ENCODE assay signal across 8 mouse cellular contexts in the genomic region with DNA sequence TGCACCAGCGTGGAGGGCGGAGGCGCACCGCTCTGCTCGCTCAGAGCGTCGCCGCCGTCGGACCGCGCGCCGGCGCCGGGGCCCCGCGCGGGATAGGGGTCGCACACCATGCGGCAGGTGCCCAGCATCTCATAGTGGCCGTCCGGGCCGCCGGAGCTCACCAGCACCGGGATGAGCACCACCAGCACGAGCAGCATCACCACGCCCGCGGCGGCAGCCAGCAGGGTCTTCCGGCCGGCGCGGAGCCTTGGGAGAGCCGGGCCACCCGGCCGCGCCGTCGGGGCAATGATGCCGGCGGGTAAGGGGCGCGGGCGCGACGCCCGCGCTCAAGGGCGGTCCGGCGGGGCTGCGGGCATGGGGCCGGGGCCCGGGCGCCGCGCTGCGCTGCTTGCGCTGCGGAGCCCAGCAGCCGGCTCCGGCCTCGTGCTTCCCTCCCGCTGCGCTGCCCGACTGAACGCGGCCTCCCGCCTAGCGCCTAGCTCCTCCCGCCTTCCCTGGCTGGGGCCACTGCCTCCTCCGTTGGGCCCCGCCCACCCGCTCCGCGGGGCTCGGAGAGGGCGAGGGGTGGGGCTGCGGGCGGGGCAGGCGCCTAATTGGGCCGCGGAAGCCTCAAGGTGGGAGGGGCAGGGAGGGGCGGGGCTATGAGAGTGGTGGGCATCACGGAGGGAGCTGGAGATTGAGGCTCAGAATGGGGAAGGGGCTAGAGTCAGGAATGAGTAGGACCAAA. TPM values are rescaled to one million over a fixed set of nuclear protein-coding genes. Genes with fewer than 3 reads are reported as not detected.
DNase-seq lines count a peak whose midpoint lies in the region; ATAC-seq and TF ChIP-seq lines count a peak whose summit lies in the region.

A gene (minus strand): TSS at position 424 of the 727 bp plus-strand sequence.

- H3K27me3 ChIP-seq in forebrain, embryonic 15.5 days, result peaks cover 66% of the 10 kb centered on the region
- H3K27me3 ChIP-seq in neural tube, embryonic 14.5 days (ENCODE audit: control insufficient read depth, insufficient read depth, low read length), result peaks cover 56% of the 10 kb centered on the region

- 1% methylated on average over 74 of the region's 87 CpGs for WGBS in forebrain, embryonic 15.5 days
- 1% methylated on average over 85 of the region's 87 CpGs for WGBS in lung, adult 2 months
- whole genome bisulfite sequencing in neural tube, embryonic 14.5 days, result 1% methylated on average over 61 of the region's 87 CpGs

- H3K4me3 ChIP-seq in forebrain, embryonic 15.5 days, result peak within 1 kb of the TSS; percentile 43
- H3K4me3 ChIP-seq in layer of hippocampus, adult 2 months, result peak within 1 kb of the TSS; percentile 37
- H3K4me3 ChIP-seq in lung, adult 2 months (replicated peaks; ENCODE audit: extremely low read depth, low read depth, low read length), result no peak within 1 kb of the TSS
- H3K4me3 ChIP-seq in neural tube, embryonic 14.5 days (ENCODE audit: low read depth, low read length), result peak within 1 kb of the TSS; percentile 31

- H3K4me1 ChIP-seq in forebrain, embryonic 15.5 days, result peaks cover 43% of the 10 kb centered on the region
- H3K4me1 ChIP-seq in lung, adult 2 months (ENCODE audit: control insufficient read depth, insufficient read depth, low read length), result peaks cover 5% of the 10 kb centered on the region
- peaks cover 10% of the 10 kb centered on the region; the same call in 1 of the 2 replicates for H3K4me1 ChIP-seq in neural tube, embryonic 14.5 days (ENCODE audit: control insufficient read depth, insufficient read depth, low read length)

- peak; percentile 91 for DNase-seq in ES-CJ7 (ENCODE audit: low read depth, low spot score)
- DNase-seq in cerebellum, adult 18-20 months, result peak; percentile 31 to 40
- DNase-seq in heart, postnatal 4 days, result peak; percentile 89
- peak; percentile 52 to 72 for DNase-seq in layer of hippocampus, adult 2 months (ENCODE audit: low spot score in 2 of 2)
- DNase-seq in lung, adult 2 months, result peak; percentile 74
- DNase-seq in testis, postnatal 10 days (ENCODE audit: low spot score), result peak; percentile 88

- no peak for TF ChIP-seq CTCF in layer of hippocampus, adult 2 months (conservative IDR thresholded peaks at IDR 0.05)
- TF ChIP-seq CTCF in lung, adult 2 months (IDR thresholded peaks at IDR 0.05; ENCODE audit: insufficient read depth, low read length), result no peak

- peak within 1 kb of the TSS; percentile 70 for H3K4me2 ChIP-seq in forebrain, embryonic 15.5 days (replicated peaks)
- H3K4me2 ChIP-seq in neural tube, embryonic 14.5 days (ENCODE audit: low read depth, low read length), result peak within 1 kb of the TSS; percentile 50

- ATAC-seq in forebrain, embryonic 15.5 days (replicated peaks), result peak; percentile 76
- peak; percentile 64; the same call in 1 of the 2 replicates for ATAC-seq in neural tube, embryonic 14.5 days (ENCODE audit: low read depth)

- no peaks in the 10 kb centered on the region for H3K9me3 ChIP-seq in forebrain, embryonic 15.5 days
- H3K9me3 ChIP-seq in neural tube, embryonic 14.5 days (ENCODE audit: control insufficient read depth, low read length), result no peaks in the 10 kb centered on the region

- H3K27ac ChIP-seq in forebrain, embryonic 15.5 days (replicated peaks), result no peak within 1 kb of the TSS
- no peak within 1 kb of the TSS for H3K27ac ChIP-seq in layer of hippocampus, adult 2 months
- H3K27ac ChIP-seq in neural tube, embryonic 14.5 days (ENCODE audit: low read depth, low read length), result no peak within 1 kb of the TSS

- TF ChIP-seq POLR2A in lung, adult 2 months (IDR thresholded peaks at IDR 0.05; ENCODE audit: borderline replicate concordance, extremely low read depth, low read depth, low read length), result no peak

- peak within 1 kb of the TSS; percentile 22; the same call in 1 of the 2 replicates for H3K9ac ChIP-seq in forebrain, embryonic 15.5 days (replicated peaks)
- peak within 1 kb of the TSS; percentile 39; the same call in 1 of the 2 replicates for H3K9ac ChIP-seq in neural tube, embryonic 14.5 days (replicated peaks; ENCODE audit: low read depth, low read length)

- H3K36me3 ChIP-seq in forebrain, embryonic 15.5 days, result no peaks in the 10 kb centered on the region
- no peaks in the 10 kb centered on the region for H3K36me3 ChIP-seq in neural tube, embryonic 14.5 days (ENCODE audit: control insufficient read depth, insufficient read depth, low read length)

RNA-seq across cellular contexts. Expression of the gene that starts here (rescaled TPM):
- polyA plus RNA-seq in forebrain, embryonic 15.5 days (2015; fragmentation: Nextera tagmentation; extraction: Ambion mirVana), result 1.8 and 1.9 TPM in 2 replicates
- total RNA-seq in heart, postnatal 4 days (2021), result under 1 TPM; 0.36 to 0.55 TPM
- 10 to 100 TPM; 17.5 to 18.5 TPM for total RNA-seq in layer of hippocampus, adult 2 months (2021)
- polyA plus RNA-seq in lung, adult 2 months (2012; rRNA removed), result 0.22 TPM in 2 replicates
- 5.6 and 6.8 TPM in 2 replicates for polyA plus RNA-seq in neural tube, embryonic 14.5 days (2014; fragmentation: Nextera tagmentation; extraction: Ambion mirVana)

Comparison
In these comparisons a context has a peak if more than half of its experiments do, and no peak if none do; other contexts are left out.
1. RNA of the gene that starts here (total RNA-seq): 17.5 to 18.5 TPM in layer of hippocampus, adult 2 months; 0.36 to 0.55 TPM in heart, postnatal 4 days; every median in the first group is over 10 times any median in the second.
2. Peak in DNase-seq in heart, postnatal 4 days; RNA of the gene not detected or under 1 TPM.
3. Peak in DNase-seq in lung, adult 2 months; RNA of the gene not detected or under 1 TPM.
4. DNase-seq: peak in every context shown above with its lines; median percentile 91 in ES-CJ7; 89 in heart, postnatal 4 days; 88 in testis, postnatal 10 days; 74 in lung, adult 2 months; 62 in layer of hippocampus, adult 2 months; 36 in cerebellum, adult 18-20 months.